Mouse (Mus musculus): ENCODE data around the gene Alkbh4.
"Not testable (repeated sequence)": the region's sequence is repeated elsewhere in the genome, so short reads cannot be mapped to it uniquely, and the experiment has no call there.

- TF ChIP-seq CTCF (IDR thresholded peaks at IDR 0.05; ENCODE audit: insufficient read depth, low read length); POLR2A (IDR thresholded peaks at IDR 0.05; ENCODE audit: borderline replicate concordance, extremely low read depth, low read depth, low read length): not testable (repeated sequence)
These were observed 22.4 kb upstream of the Alkbh4 start for GRCm38 (mm10) chr5:136113546-136113945.

All from lung, adult 2 months (tissue).